Mouse (Mus musculus): Measurements from ENCODE around the gene Defa28. TPM values are rescaled to one million over a fixed set of nuclear protein-coding genes. Genes with fewer than 3 reads are reported as not detected.
"Not testable (repeated sequence)": the region's sequence is repeated elsewhere in the genome, so short reads cannot be mapped to it uniquely, and the experiment has no call there.

The Defa28 gene
- not detected in 2 replicates for polyA plus RNA-seq (2015; fragmentation: Nextera tagmentation; extraction: Ambion mirVana)

- not testable (repeated sequence) for H3K4me2 ChIP-seq (replicated peaks); H3K9ac ChIP-seq (replicated peaks); H3K27ac ChIP-seq; H3K9me3 ChIP-seq; H3K4me1 ChIP-seq (replicated peaks); H3K4me3 ChIP-seq (replicated peaks); ATAC-seq; H3K27me3 ChIP-seq; H3K36me3 ChIP-seq
- no CpG with 5 or more reads among the region's 1 CpGs for WGBS
Observed at GRCm38 (mm10) chr8:21582706-21583105, at the start of gene Defa28. Gene Defa28 (plus strand): TSS chr8:21583006.

GRCm38 (mm10) chr8:21565086-21565485, 17.7 kb upstream of the Defa28 start, which contains the start of gene Defa37:
Gene Defa37 (plus strand): TSS chr8:21565386.
- H3K4me1 ChIP-seq (replicated peaks); H3K27me3 ChIP-seq; H3K36me3 ChIP-seq; H3K9me3 ChIP-seq; ATAC-seq; H3K9ac ChIP-seq (replicated peaks); H3K27ac ChIP-seq; H3K4me2 ChIP-seq (replicated peaks); H3K4me3 ChIP-seq (replicated peaks): not testable (repeated sequence)
- no CpG with 5 or more reads among the region's 1 CpGs for WGBS

- H3K36me3 ChIP-seq; H3K27me3 ChIP-seq; H3K9me3 ChIP-seq; H3K4me3 ChIP-seq (replicated peaks); H3K27ac ChIP-seq; H3K9ac ChIP-seq (replicated peaks); ATAC-seq; H3K4me1 ChIP-seq (replicated peaks); H3K4me2 ChIP-seq (replicated peaks): not testable (repeated sequence)
- WGBS, result no CpG with 5 or more reads among the region's 1 CpGs
Observed at GRCm38 (mm10) chr8:21594408-21594807, 11.6 kb downstream of the Defa28 start, which contains the start of gene Gm7861. Gene Gm7861 (minus strand): TSS chr8:21594508.

DNA sequence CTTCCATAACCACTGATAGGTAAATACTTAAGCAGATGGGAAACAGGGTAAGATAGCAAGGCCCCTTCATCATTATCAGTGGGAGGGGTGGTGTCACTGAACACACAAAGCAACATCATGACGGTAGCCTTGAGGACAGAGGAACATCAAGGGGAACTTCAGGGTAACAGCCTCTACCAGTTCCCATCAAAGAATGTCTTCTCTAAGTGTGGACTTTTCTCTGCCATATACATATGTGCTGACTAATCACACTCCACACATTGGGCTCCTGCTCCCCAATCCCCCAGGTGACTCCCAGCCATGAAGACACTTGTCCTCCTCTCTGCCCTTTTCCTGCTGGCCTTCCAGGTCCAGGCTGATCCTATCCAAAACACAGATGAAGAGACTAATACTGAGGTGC, 35.1 kb downstream of the Defa28 start, which contains the start of gene Defa26:
Gene Defa26 (plus strand): TSS at position 301 of the 400 bp plus-strand sequence.
- H3K4me1 ChIP-seq (replicated peaks); H3K36me3 ChIP-seq; H3K4me2 ChIP-seq (replicated peaks); H3K27ac ChIP-seq; H3K27me3 ChIP-seq; H3K9me3 ChIP-seq; H3K4me3 ChIP-seq (replicated peaks); ATAC-seq; H3K9ac ChIP-seq (replicated peaks): not testable (repeated sequence)
- 78% methylated on average over 1 of the region's 1 CpGs for WGBS

Other genes with a start within 250 kb of the Defa28 start
- not detected in 2 replicates for gene Defa2, start 204.5 kb upstream of the Defa28 start, polyA plus RNA-seq (2015; fragmentation: Nextera tagmentation; extraction: Ambion mirVana)
- gene Defa33, start 191.2 kb upstream of the Defa28 start, polyA plus RNA-seq (2015; fragmentation: Nextera tagmentation; extraction: Ambion mirVana), result not detected in 2 replicates
- gene Defa36, start 155.6 kb upstream of the Defa28 start, polyA plus RNA-seq (2015; fragmentation: Nextera tagmentation; extraction: Ambion mirVana), result not detected in 2 replicates
- not detected in 2 replicates for gene Gm7849, start 126.4 kb upstream of the Defa28 start, polyA plus RNA-seq (2015; fragmentation: Nextera tagmentation; extraction: Ambion mirVana)
- not detected in 2 replicates for gene Defa20, start 73.7 kb upstream of the Defa28 start, polyA plus RNA-seq (2015; fragmentation: Nextera tagmentation; extraction: Ambion mirVana)
- gene Defa32, start 54.0 kb upstream of the Defa28 start, polyA plus RNA-seq (2015; fragmentation: Nextera tagmentation; extraction: Ambion mirVana), result not detected in 2 replicates
- gene Defa37, start 17.6 kb upstream of the Defa28 start, polyA plus RNA-seq (2015; fragmentation: Nextera tagmentation; extraction: Ambion mirVana), result not detected in 2 replicates
- not detected in 2 replicates for gene Gm7861, start 11.5 kb downstream of the Defa28 start, polyA plus RNA-seq (2015; fragmentation: Nextera tagmentation; extraction: Ambion mirVana)
- gene Defa26, start 35.2 kb downstream of the Defa28 start, polyA plus RNA-seq (2015; fragmentation: Nextera tagmentation; extraction: Ambion mirVana), result not detected in 2 replicates
- gene Defa17, start 72.8 kb downstream of the Defa28 start, polyA plus RNA-seq (2015; fragmentation: Nextera tagmentation; extraction: Ambion mirVana), result not detected in 2 replicates
- gene Defa34, start 82.8 kb downstream of the Defa28 start, polyA plus RNA-seq (2015; fragmentation: Nextera tagmentation; extraction: Ambion mirVana), result not detected in 2 replicates
- not detected in 2 replicates for gene AY761184, start 120.6 kb downstream of the Defa28 start, polyA plus RNA-seq (2015; fragmentation: Nextera tagmentation; extraction: Ambion mirVana)
- gene Defa24, start 151.5 kb downstream of the Defa28 start, polyA plus RNA-seq (2015; fragmentation: Nextera tagmentation; extraction: Ambion mirVana), result not detected in 2 replicates
- gene Defb50, start 240.5 kb downstream of the Defa28 start, polyA plus RNA-seq (2015; fragmentation: Nextera tagmentation; extraction: Ambion mirVana), result not detected in 2 replicates